Mouse (Mus musculus): ENCODE measurements around the gene Ces1d.
A peak's percentile ranks its signal among the peaks of the same experiment; 100 is the strongest.

GRCm38 (mm10) chr8:93217867-93218266 is 20.2 kb upstream of the Ces1d start:
- TF ChIP-seq POLR2A (IDR thresholded peaks at IDR 0.05; ENCODE audit: extremely low read depth, insufficient read depth, low read length): no peak
- TF ChIP-seq CTCF (IDR thresholded peaks at IDR 0.05; ENCODE audit: extremely low read depth, insufficient read depth, low read length): peak; percentile 45

Data from cortical plate, adult 2 months (tissue).